Mouse (Mus musculus) liver, adult (tissue): ENCODE measurements around the gene Hcrtr2.

ENCODE experiments used
- GATA4 ChIP-seq: IDR thresholded peaks from 2 replicates; pipeline ENCODE4 v1.6.1; 2014; ENCODE audit warnings: mild to moderate bottlenecking, low read length; ENCODE audit not compliant: insufficient replicate concordance

Gene Hcrtr2

GRCm38 (mm10) chr9:76323756-76324155 is at the start of gene Hcrtr2:
TSS of gene Hcrtr2 (minus strand) at chr9:76323856.
- TF ChIP-seq GATA4 = no peak

- no peak for TF ChIP-seq GATA4
These were observed 41.2 kb upstream of the Hcrtr2 start for GRCm38 (mm10) chr9:76364874-76365273.

GRCm38 (mm10) chr9:76360374-76360773 is 36.7 kb upstream of the Hcrtr2 start:
- TF ChIP-seq GATA4 = no peak

- no peak for TF ChIP-seq GATA4
These were observed 28.7 kb upstream of the Hcrtr2 start for GRCm38 (mm10) chr9:76352346-76352745.

- no peak for TF ChIP-seq GATA4
These were observed 23.6 kb upstream of the Hcrtr2 start for GRCm38 (mm10) chr9:76347298-76347697.

GRCm38 (mm10) chr9:76331081-76331480 is 7.4 kb upstream of the Hcrtr2 start:
- no peak for TF ChIP-seq GATA4

GRCm38 (mm10) chr9:76323186-76323701 is 412 bp downstream of the Hcrtr2 start:
- no peak for TF ChIP-seq GATA4

GRCm38 (mm10) chr9:76322122-76323052 is 1.3 kb downstream of the Hcrtr2 start:
- no peak for TF ChIP-seq GATA4

GRCm38 (mm10) chr9:76321589-76321988 is 2.1 kb downstream of the Hcrtr2 start:
- TF ChIP-seq GATA4 = no peak

GRCm38 (mm10) chr9:76320755-76321154 is 2.9 kb downstream of the Hcrtr2 start:
- no peak for TF ChIP-seq GATA4

- no peak for TF ChIP-seq GATA4
These were observed 5.4 kb downstream of the Hcrtr2 start for GRCm38 (mm10) chr9:76318302-76318701.

- TF ChIP-seq GATA4 = no peak
These were observed 8.6 kb downstream of the Hcrtr2 start for GRCm38 (mm10) chr9:76315096-76315495.

GRCm38 (mm10) chr9:76313921-76314320 is 9.7 kb downstream of the Hcrtr2 start:
- TF ChIP-seq GATA4 = no peak

- no peak for TF ChIP-seq GATA4
These were observed 11.4 kb downstream of the Hcrtr2 start for GRCm38 (mm10) chr9:76312221-76312620.

- no peak for TF ChIP-seq GATA4
These were observed 32.3 kb downstream of the Hcrtr2 start for GRCm38 (mm10) chr9:76291384-76291783.

- no peak for TF ChIP-seq GATA4
These were observed 52.8 kb downstream of the Hcrtr2 start for GRCm38 (mm10) chr9:76270886-76271285.
